Mouse (Mus musculus) megakaryocyte, adult 5-6 weeks (primary cell): ENCODE measurements around the gene Ddo. TPM values are rescaled to one million over a fixed set of nuclear protein-coding genes. Genes with fewer than 3 reads are reported as not detected.

Source experiments
- ATAC-seq: 2 replicates; pipeline ENCODE4 v1.8.0; 2016; ENCODE audit warnings: mild to moderate bottlenecking, inconsistent platforms; ENCODE audit not compliant: poor library complexity, severe bottlenecking
- total RNA-seq, 2 experiments: library from RNA; stranded (forward) in 1 of 2; stranded (reverse) in 1 of 2; fragments of 153-499, 151-499 nt in 1 of 2; fragments of 221-1000, 200-1000 nt in 1 of 2; gene quantifications; 2 replicates each; pipeline versions ENCODE4 v1.2.3 to v1.2.4; 2015 to 2017

The Ddo gene
- total RNA-seq, 2 experiments from 2014 or later: not detected

GRCm38 (mm10) chr10:40715151-40715550, 85.3 kb downstream of the Ddo start:
- ATAC-seq: no peak

- no peak for ATAC-seq
Measured at GRCm38 (mm10) chr10:40716296-40716695, 86.5 kb downstream of the Ddo start.

GRCm38 (mm10) chr10:40716713-40717112, 86.9 kb downstream of the Ddo start:
- no peak for ATAC-seq

GRCm38 (mm10) chr10:40718362-40718761, 88.6 kb downstream of the Ddo start:
- ATAC-seq: no peak

- no peak for ATAC-seq
Measured at GRCm38 (mm10) chr10:40719062-40719461, 89.3 kb downstream of the Ddo start.

GRCm38 (mm10) chr10:40720883-40721282, 91.1 kb downstream of the Ddo start:
- ATAC-seq: no peak

- ATAC-seq: no peak
Measured at GRCm38 (mm10) chr10:40724342-40724741, 94.5 kb downstream of the Ddo start.

GRCm38 (mm10) chr10:40725066-40725465, 95.3 kb downstream of the Ddo start:
- ATAC-seq: no peak

GRCm38 (mm10) chr10:40725471-40725870, 95.7 kb downstream of the Ddo start:
- ATAC-seq: no peak

GRCm38 (mm10) chr10:40726288-40726902, 96.6 kb downstream of the Ddo start:
- no peak for ATAC-seq

- ATAC-seq: no peak
Measured at GRCm38 (mm10) chr10:40726989-40727388, 97.2 kb downstream of the Ddo start.

GRCm38 (mm10) chr10:40730200-40730599, 100.4 kb downstream of the Ddo start:
- no peak for ATAC-seq

Other genes starting within 250 kb of the Ddo start
- not detected in 2 replicates for gene Slc22a16, start 59.7 kb upstream of the Ddo start, total RNA-seq (2015)
- gene Slc22a16, start 59.7 kb upstream of the Ddo start, total RNA-seq (2017): not detected in 2 replicates
- gene Mettl24, start 53.3 kb downstream of the Ddo start, total RNA-seq (2015): not detected in 2 replicates
- gene Mettl24, start 53.3 kb downstream of the Ddo start, total RNA-seq (2017): not detected in 2 replicates